Mouse (Mus musculus): ENCODE measurements around the gene Grhpr.
"Not testable (repeated sequence)": the region's sequence is repeated elsewhere in the genome, so short reads cannot be mapped to it uniquely, and the experiment has no call there.

Gene Grhpr

GRCm38 (mm10) chr4:44981280-44981973, at the start of gene Grhpr:
TSS of gene Grhpr (plus strand) at chr4:44981395.
- peak; percentile 70 to 73 for DNase-seq

DNA sequence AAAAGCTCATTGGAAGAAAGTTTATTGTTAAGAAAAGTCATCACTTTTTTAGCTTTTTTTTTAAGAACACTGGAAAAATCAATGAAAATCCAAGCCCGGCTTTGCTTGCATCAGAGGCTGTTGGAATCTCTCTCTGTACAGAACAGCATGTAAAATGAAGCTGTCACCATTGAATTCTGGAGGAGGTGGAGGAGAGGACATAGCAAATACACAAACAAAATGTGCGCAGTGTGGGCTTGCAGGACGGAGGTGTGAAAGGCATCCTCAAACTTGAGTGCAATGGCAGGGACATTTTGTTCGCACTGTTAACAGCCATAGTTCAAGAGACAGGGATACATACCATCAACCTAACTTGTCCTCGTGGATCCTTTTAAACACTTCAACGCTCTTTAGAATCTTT, 49.5 kb upstream of the Grhpr start:
- DNase-seq, result no peak

- no peak for DNase-seq
These were observed 42.5 kb upstream of the Grhpr start for GRCm38 (mm10) chr4:44938359-44939340.

GRCm38 (mm10) chr4:44939576-44940249, 41.5 kb upstream of the Grhpr start:
- no peak for DNase-seq

DNA sequence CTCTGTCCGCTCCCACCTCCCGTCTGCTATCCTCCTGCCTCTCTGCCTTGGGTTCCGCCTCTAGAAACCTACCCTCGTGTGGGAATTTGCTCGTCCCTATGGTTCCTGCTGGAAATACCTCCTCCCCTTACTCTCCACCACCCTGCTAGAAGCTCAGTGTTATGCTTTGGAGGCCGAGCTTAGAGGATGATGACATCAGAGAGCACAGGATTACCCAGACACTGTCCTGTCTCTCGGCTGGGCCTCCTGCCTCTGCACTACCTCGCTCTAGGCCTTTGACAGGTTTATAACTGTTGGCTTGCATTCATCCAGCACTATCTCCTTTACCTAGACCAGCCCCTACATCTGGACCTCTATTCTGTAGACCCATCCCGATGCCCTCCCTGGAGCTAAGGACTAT, 40.9 kb upstream of the Grhpr start:
- DNase-seq, result no peak

DNA sequence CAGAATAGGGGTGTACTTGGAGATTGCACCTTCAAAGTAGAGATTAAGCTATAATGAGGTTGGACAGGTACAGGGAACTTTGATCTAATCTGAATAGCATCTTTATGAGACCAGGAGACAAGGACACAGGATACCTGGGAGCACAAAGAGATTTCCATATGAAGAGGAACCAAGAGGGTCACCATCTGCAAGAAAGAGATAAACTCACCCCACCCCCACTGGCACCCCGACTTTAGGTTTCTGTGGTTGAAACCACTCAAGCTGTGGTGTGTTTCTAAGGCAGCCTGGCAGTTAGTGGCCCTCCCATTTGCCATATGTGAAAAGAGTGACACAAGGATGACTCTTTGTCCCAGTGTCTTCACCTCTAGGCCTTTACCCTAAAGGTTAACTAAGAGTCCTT, 39.0 kb upstream of the Grhpr start:
- no peak for DNase-seq

DNA sequence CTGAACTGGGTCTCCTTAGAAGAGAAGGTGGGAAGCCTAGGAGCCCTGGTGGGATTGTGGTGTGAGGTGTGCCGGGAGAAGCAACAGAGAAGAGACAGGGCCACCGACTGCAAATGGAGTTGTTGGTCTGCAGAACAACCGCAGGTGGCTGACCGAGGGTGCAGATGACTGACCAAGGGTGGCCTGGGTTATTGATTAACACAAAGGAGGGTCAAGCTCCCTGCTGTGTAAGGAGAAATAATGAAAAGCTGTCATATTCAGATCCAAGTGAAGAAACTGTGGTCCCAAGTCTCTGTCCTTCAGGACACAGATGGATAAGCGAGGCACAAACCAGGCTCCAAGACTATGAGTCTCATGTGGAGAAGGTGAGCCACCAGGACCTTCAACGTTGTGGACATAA, 37.7 kb upstream of the Grhpr start:
- DNase-seq, result no peak

DNA sequence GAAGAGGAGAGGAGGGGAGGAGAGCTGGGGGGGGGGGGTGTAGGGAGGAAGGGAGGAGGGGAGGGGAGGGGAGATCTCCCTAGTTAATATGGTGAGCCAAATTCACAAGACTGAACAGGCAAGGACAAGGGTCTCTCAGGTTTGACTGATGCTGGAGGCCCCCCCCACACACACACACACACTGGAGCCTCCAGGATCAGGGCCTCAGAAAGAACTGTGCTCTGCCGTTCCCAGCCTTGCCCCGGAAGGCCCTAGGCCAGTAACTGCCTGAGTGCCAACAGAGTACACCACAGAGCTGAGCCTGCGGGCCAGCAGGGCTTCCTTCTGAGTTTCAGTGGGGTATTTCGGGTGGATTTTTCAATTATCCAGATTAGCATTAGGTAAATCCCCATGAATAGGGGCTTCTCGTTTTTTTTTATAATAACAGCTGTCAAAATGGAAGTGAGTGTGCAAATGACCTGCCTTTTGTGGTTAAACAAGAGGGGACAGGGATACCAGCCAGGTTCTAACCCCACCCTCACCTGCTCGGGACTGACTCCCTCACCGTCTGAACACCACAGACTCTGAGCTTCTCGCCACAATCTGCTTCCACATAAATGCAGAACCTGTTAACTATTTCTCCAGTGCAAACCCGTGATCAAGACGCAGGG, 36.6 kb upstream of the Grhpr start:
- no peak for DNase-seq

GRCm38 (mm10) chr4:44946126-44946525, 35.1 kb upstream of the Grhpr start:
- DNase-seq, result not testable (repeated sequence)

- DNase-seq, result no peak
These were observed 33.7 kb upstream of the Grhpr start for GRCm38 (mm10) chr4:44947464-44947863.

DNA sequence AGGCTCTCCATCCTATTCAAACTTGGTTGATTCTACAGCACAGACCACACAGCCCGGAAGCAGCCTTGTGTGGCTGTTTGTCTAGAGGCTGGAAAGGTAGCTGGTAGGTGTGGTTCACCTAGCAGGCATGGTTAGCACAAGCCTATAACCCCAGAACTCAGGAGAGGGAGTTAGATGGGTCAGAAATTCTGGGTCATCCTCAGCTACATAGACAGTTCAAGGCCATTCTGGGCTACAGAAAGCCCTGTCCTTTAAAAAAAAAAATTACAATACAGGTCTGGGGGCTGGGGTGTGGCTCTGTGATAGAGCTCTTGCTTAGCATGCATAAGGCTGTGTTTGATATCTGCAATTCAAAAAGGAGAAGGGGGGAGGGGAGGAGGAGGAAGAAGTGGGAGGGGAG, 32.9 kb upstream of the Grhpr start:
- no peak for DNase-seq

DNA sequence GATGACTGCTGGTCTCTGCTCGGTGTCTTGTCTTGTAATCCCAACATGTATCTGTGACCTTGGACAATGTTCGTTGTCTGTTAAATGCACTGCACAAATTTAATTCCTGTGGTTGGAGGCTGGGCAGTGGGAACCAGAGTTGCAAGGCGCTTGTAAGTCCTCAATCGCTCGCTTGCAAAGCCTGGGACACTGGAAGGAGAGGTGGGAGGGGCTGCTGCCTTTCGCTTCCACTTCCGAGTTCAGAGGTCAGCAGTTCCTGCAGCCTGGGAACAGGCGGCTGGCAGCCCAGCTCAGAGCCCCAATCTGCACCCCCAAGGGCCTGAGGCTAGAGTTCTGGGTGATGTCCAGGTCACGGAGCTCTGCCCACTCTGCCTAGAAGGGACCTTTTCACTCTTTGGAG, 28.2 kb upstream of the Grhpr start:
- no peak for DNase-seq

DNA sequence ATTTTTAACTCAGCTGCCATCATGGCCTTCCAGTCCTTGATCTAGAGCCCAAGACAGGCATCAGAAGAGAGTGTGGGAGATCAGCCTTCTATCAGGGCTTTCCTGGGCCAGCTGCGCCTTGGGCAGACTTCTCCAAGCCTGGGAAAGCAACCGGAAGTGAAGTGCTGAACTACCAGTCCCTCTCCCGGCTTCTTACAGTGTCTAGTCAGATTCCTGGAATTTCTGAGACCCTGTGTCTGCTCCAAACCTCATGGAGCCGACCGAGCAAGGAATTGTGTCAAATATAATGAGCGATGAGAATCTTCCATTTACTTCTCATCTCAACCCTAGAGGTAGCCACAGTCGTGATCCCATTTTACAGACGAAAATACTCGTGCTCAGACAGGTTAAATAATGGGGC, 22.4 kb upstream of the Grhpr start:
- no peak for DNase-seq

GRCm38 (mm10) chr4:44959220-44959619, 22.0 kb upstream of the Grhpr start:
- no peak for DNase-seq

GRCm38 (mm10) chr4:44963156-44963555, 18.0 kb upstream of the Grhpr start:
- no peak for DNase-seq

- DNase-seq, result no peak
These were observed 16.0 kb upstream of the Grhpr start for GRCm38 (mm10) chr4:44965175-44965574.

DNA sequence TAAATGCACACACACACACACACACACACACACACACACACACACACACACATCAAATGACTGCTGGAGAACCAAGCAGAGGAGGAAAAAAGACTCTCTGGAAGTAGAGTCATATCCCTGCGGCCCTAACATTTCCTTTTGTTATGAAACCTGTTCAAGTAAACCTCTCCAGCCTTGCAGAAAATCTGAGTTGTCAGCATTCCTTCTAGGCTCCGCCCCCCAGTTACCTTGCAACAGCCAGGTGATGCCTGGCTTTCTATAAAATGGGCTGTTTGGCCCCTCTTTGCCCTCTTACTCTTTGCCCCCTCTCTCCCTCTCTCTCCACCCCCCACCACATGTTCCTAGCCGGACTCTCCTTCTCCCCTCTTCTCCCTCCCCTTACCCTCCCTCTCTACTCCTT, 15.5 kb upstream of the Grhpr start:
- no peak for DNase-seq

GRCm38 (mm10) chr4:44967402-44967801, 13.8 kb upstream of the Grhpr start:
- no peak for DNase-seq

DNA sequence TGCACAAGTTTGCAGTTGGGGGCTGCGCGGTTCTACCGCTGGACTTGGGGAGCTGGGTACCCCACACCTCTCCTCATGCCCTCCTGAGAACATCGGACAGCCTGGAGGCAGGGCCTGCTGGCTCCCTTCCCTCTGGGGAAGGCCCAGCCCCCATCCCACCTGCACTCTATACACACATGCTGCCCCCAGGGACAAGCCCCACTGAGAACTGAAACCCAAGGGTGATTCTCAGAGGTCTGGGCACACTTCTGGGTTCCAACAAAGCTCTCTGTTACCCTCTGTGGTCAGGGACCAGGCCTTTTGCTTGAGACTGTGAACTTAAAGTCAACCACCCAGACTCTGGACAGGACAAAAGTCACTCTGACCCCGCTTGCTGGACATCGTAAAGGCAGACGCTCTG, 11.1 kb upstream of the Grhpr start:
- no peak for DNase-seq

GRCm38 (mm10) chr4:44970612-44971110, 10.5 kb upstream of the Grhpr start:
- DNase-seq, result no peak

DNA sequence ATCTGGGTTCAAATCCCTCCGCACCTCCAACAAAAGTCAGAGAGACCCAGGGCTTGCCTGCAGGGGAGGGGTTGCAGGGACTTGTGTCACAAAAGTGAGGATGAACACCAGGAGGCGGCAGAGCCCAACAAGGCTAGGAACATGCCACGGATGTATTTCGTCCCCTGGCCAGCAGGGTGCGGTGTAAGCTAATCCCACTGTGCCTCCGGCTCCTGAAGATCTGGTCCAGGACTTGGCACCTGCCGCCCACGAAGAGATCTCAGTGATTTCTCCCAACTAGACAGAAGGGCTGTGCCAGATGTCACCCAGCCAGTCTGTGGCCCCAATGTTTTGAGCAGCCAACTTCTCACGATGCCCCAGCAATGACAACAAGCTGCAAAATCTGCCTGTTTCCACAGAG, 7.7 kb upstream of the Grhpr start:
- DNase-seq, result peak; percentile 73 to 78

DNA sequence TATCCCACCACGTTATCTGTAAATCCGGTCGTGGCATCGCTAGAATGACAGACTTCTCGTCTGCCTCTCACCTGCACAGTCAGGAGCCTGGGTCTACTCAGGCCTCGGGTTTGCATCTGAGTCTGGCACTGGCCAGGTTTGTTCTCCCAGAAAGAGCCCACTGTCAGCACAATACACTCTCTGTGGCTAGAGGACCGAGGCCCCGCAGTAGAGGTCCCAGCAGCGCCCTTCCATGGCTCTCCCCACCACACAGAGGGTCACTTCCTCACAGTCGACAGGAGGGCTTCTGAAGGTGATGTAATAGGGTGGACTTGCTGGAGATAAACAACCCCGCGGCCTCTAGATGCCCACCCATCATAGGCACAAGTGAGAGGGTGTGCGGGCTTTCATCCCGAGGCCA, 7.3 kb upstream of the Grhpr start:
- no peak for DNase-seq

DNA sequence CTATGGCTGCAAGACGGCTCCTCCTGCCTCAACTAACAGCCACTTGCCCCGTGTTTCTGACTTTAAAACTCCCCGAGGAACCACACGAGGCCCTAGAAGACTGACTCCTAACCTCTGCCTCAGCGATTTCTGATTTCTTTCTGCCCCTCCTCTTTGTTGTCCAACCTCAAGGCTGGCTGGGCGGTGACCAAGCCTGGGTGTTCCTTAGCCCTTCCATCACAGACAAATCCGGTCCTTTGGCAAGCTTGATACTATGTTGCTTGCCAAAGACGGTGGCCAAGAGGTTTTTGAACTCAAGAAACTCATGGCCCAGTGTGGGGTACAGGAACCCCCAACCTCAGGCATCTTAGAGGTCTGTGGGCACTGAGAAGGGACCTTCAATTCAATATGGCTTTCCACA, 6.9 kb upstream of the Grhpr start:
- no peak for DNase-seq
